Mouse (Mus musculus): Measurements from ENCODE around the gene Lce1e. TPM values are rescaled to one million over a fixed set of nuclear protein-coding genes. Genes with fewer than 3 reads are reported as not detected.

Lce1e gene
- not detected for polyA plus RNA-seq (2014; fragmentation: Illumina TruSeq; extraction: RNeasy Lipid Tissue Mini Kit (QIAGEN cat#74804); ENCODE audit: low read depth, low replicate concordance)

GRCm38 (mm10) chr3:92708974-92709373 lies at the start of gene Lce1e:
Gene Lce1e, minus strand, starts transcription at chr3:92709074.

GRCm38 (mm10) chr3:92752238-92752637 lies 43.4 kb upstream of the Lce1e start, which contains the start of gene Lce1g:
Gene Lce1g, minus strand, starts transcription at chr3:92752338.

GRCm38 (mm10) chr3:92738996-92739395 lies 30.1 kb upstream of the Lce1e start, which contains the start of gene Gm38119:
Gene Gm38119, minus strand, starts transcription at chr3:92739096.

GRCm38 (mm10) chr3:92720250-92720649 lies 11.4 kb upstream of the Lce1e start, which contains the start of gene Lce1f:
Gene Lce1f, minus strand, starts transcription at chr3:92720350.

GRCm38 (mm10) chr3:92687110-92687509 lies 21.8 kb downstream of the Lce1e start, which contains the start of gene Lce1d:
Gene Lce1d, minus strand, starts transcription at chr3:92687210.

GRCm38 (mm10) chr3:92678947-92679346 lies 29.9 kb downstream of the Lce1e start, which contains the start of gene Lce1c:
Gene Lce1c, plus strand, starts transcription at chr3:92679247.

GRCm38 (mm10) chr3:92670215-92670614 lies 38.7 kb downstream of the Lce1e start, which contains the start of gene Lce1a2:
Gene Lce1a2, minus strand, starts transcription at chr3:92670315.

Other genes with a start within 250 kb of the Lce1e start
- 5.8 TPM for gene Sprr1a, start 223.2 kb downstream of the Lce1e start, polyA plus RNA-seq (2014; fragmentation: Illumina TruSeq; extraction: RNeasy Lipid Tissue Mini Kit (QIAGEN cat#74804); ENCODE audit: low read depth, low replicate concordance)
- gene Sprr4, start 208.6 kb downstream of the Lce1e start, polyA plus RNA-seq (2014; fragmentation: Illumina TruSeq; extraction: RNeasy Lipid Tissue Mini Kit (QIAGEN cat#74804); ENCODE audit: low read depth, low replicate concordance) = not detected
- not detected for gene 2310046K23Rik, start 174.6 kb downstream of the Lce1e start, polyA plus RNA-seq (2014; fragmentation: Illumina TruSeq; extraction: RNeasy Lipid Tissue Mini Kit (QIAGEN cat#74804); ENCODE audit: low read depth, low replicate concordance)
- gene Ivl, start 135.3 kb downstream of the Lce1e start, polyA plus RNA-seq (2014; fragmentation: Illumina TruSeq; extraction: RNeasy Lipid Tissue Mini Kit (QIAGEN cat#74804); ENCODE audit: low read depth, low replicate concordance) = not detected
- not detected for gene Smcp, start 120.1 kb downstream of the Lce1e start, polyA plus RNA-seq (2014; fragmentation: Illumina TruSeq; extraction: RNeasy Lipid Tissue Mini Kit (QIAGEN cat#74804); ENCODE audit: low read depth, low replicate concordance)
- gene 2210017I01Rik, start 101.6 kb downstream of the Lce1e start, polyA plus RNA-seq (2014; fragmentation: Illumina TruSeq; extraction: RNeasy Lipid Tissue Mini Kit (QIAGEN cat#74804); ENCODE audit: low read depth, low replicate concordance) = not detected
- not detected for gene Lce6a, start 87.4 kb downstream of the Lce1e start, polyA plus RNA-seq (2014; fragmentation: Illumina TruSeq; extraction: RNeasy Lipid Tissue Mini Kit (QIAGEN cat#74804); ENCODE audit: low read depth, low replicate concordance)
- gene Lce1a1, start 60.8 kb downstream of the Lce1e start, polyA plus RNA-seq (2014; fragmentation: Illumina TruSeq; extraction: RNeasy Lipid Tissue Mini Kit (QIAGEN cat#74804); ENCODE audit: low read depth, low replicate concordance) = not detected
- not detected for gene Lce1b, start 52.1 kb downstream of the Lce1e start, polyA plus RNA-seq (2014; fragmentation: Illumina TruSeq; extraction: RNeasy Lipid Tissue Mini Kit (QIAGEN cat#74804); ENCODE audit: low read depth, low replicate concordance)
- not detected for gene Lce1a2, start 38.8 kb downstream of the Lce1e start, polyA plus RNA-seq (2014; fragmentation: Illumina TruSeq; extraction: RNeasy Lipid Tissue Mini Kit (QIAGEN cat#74804); ENCODE audit: low read depth, low replicate concordance)
- gene Lce1c, start 29.8 kb downstream of the Lce1e start, polyA plus RNA-seq (2014; fragmentation: Illumina TruSeq; extraction: RNeasy Lipid Tissue Mini Kit (QIAGEN cat#74804); ENCODE audit: low read depth, low replicate concordance) = not detected
- not detected for gene Lce1d, start 21.9 kb downstream of the Lce1e start, polyA plus RNA-seq (2014; fragmentation: Illumina TruSeq; extraction: RNeasy Lipid Tissue Mini Kit (QIAGEN cat#74804); ENCODE audit: low read depth, low replicate concordance)
- not detected for gene Lce1f, start 11.3 kb upstream of the Lce1e start, polyA plus RNA-seq (2014; fragmentation: Illumina TruSeq; extraction: RNeasy Lipid Tissue Mini Kit (QIAGEN cat#74804); ENCODE audit: low read depth, low replicate concordance)
- gene Gm38119, start 30.0 kb upstream of the Lce1e start, polyA plus RNA-seq (2014; fragmentation: Illumina TruSeq; extraction: RNeasy Lipid Tissue Mini Kit (QIAGEN cat#74804); ENCODE audit: low read depth, low replicate concordance) = not detected
- gene Lce1g, start 43.3 kb upstream of the Lce1e start, polyA plus RNA-seq (2014; fragmentation: Illumina TruSeq; extraction: RNeasy Lipid Tissue Mini Kit (QIAGEN cat#74804); ENCODE audit: low read depth, low replicate concordance) = not detected
- gene Lce1h, start 56.0 kb upstream of the Lce1e start, polyA plus RNA-seq (2014; fragmentation: Illumina TruSeq; extraction: RNeasy Lipid Tissue Mini Kit (QIAGEN cat#74804); ENCODE audit: low read depth, low replicate concordance) = not detected
- gene Lce1i, start 69.8 kb upstream of the Lce1e start, polyA plus RNA-seq (2014; fragmentation: Illumina TruSeq; extraction: RNeasy Lipid Tissue Mini Kit (QIAGEN cat#74804); ENCODE audit: low read depth, low replicate concordance) = not detected
- gene Lce1j, start 81.4 kb upstream of the Lce1e start, polyA plus RNA-seq (2014; fragmentation: Illumina TruSeq; extraction: RNeasy Lipid Tissue Mini Kit (QIAGEN cat#74804); ENCODE audit: low read depth, low replicate concordance) = not detected
- not detected for gene Lce1k, start 98.8 kb upstream of the Lce1e start, polyA plus RNA-seq (2014; fragmentation: Illumina TruSeq; extraction: RNeasy Lipid Tissue Mini Kit (QIAGEN cat#74804); ENCODE audit: low read depth, low replicate concordance)
- not detected for gene Kprp, start 118.2 kb upstream of the Lce1e start, polyA plus RNA-seq (2014; fragmentation: Illumina TruSeq; extraction: RNeasy Lipid Tissue Mini Kit (QIAGEN cat#74804); ENCODE audit: low read depth, low replicate concordance)
- not detected for gene Lce1l, start 142.2 kb upstream of the Lce1e start, polyA plus RNA-seq (2014; fragmentation: Illumina TruSeq; extraction: RNeasy Lipid Tissue Mini Kit (QIAGEN cat#74804); ENCODE audit: low read depth, low replicate concordance)
- gene 2310050C09Rik, start 161.1 kb upstream of the Lce1e start, polyA plus RNA-seq (2014; fragmentation: Illumina TruSeq; extraction: RNeasy Lipid Tissue Mini Kit (QIAGEN cat#74804); ENCODE audit: low read depth, low replicate concordance) = not detected
- gene Lce3a, start 217.2 kb upstream of the Lce1e start, polyA plus RNA-seq (2014; fragmentation: Illumina TruSeq; extraction: RNeasy Lipid Tissue Mini Kit (QIAGEN cat#74804); ENCODE audit: low read depth, low replicate concordance) = not detected
- not detected for gene Lce3b, start 223.9 kb upstream of the Lce1e start, polyA plus RNA-seq (2014; fragmentation: Illumina TruSeq; extraction: RNeasy Lipid Tissue Mini Kit (QIAGEN cat#74804); ENCODE audit: low read depth, low replicate concordance)
- gene Lce3c, start 235.4 kb upstream of the Lce1e start, polyA plus RNA-seq (2014; fragmentation: Illumina TruSeq; extraction: RNeasy Lipid Tissue Mini Kit (QIAGEN cat#74804); ENCODE audit: low read depth, low replicate concordance) = not detected
- gene Lce3d, start 248.3 kb upstream of the Lce1e start, polyA plus RNA-seq (2014; fragmentation: Illumina TruSeq; extraction: RNeasy Lipid Tissue Mini Kit (QIAGEN cat#74804); ENCODE audit: low read depth, low replicate concordance) = not detected

All from sigmoid colon, adult 10 weeks (tissue).